Mouse (Mus musculus) B cell, adult 62 days (primary cell): ENCODE data around the gene Marco. TPM values are rescaled to one million over a fixed set of nuclear protein-coding genes. Genes with fewer than 3 reads are reported as not detected.

ENCODE experiments used
- total RNA-seq: library from RNA; stranded (reverse); gene quantifications from 4 replicates; pipeline ENCODE4 v1.2.4, GENCODE M21; 2023

Marco gene
- 0.69 to 1.2 TPM (median 1.0 TPM) in 3 of 4 replicates, not detected in the other for total RNA-seq

GRCm38 (mm10) chr1:120504924-120505323 is at the start of gene Marco:
Marco (minus strand) TSS chr1:120505024.

Other genes starting within 250 kb of the Marco start
- gene Steap3, start 232.3 kb downstream of the Marco start, total RNA-seq, result 2.2 to 3.2 TPM (median 3.1 TPM) in 4 replicates
- gene C1ql2, start 164.4 kb downstream of the Marco start, total RNA-seq, result not detected in 4 replicates
- gene En1, start 97.4 kb upstream of the Marco start, total RNA-seq, result not detected in 4 replicates